Mouse (Mus musculus): ENCODE measurements around the gene Mov10. TPM values are rescaled to one million over a fixed set of nuclear protein-coding genes. Genes with fewer than 3 reads are reported as not detected.

Gene Mov10
- total and polyA plus RNA-seq, 2 experiments from 2014 or later = 7.7 to 18.2 TPM

- H3K4me2 ChIP-seq (ENCODE audit: low read depth, low read length, poor library complexity, severe bottlenecking) = peak overlapping the region; percentile 88
These were observed 36.2 kb downstream of the Mov10 start for GRCm38 (mm10) chr3:104782061-104782681.

GRCm38 (mm10) chr3:104781471-104781903 lies 36.9 kb downstream of the Mov10 start, which contains the start of gene Fam19a3:
Fam19a3 (minus strand) TSS chr3:104781840.
- WGBS = 0% methylated on average over 24 of the region's 26 CpGs
- no peak; the same call in 1 of the 2 replicates for TF ChIP-seq CTCF (IDR thresholded peaks at IDR 0.05)
- Histone ChIP-seq H3K27me3 (ENCODE audit: insufficient read depth, low read length) (peaks cover 71% of the 10 kb centered on the region), H3K4me1 (ENCODE audit: insufficient read depth, low read length) (peaks cover 8% of the 10 kb centered on the region; the same call in 1 of the 2 replicates), H3K4me3 (ENCODE audit: low read depth, low read length) (peak within 1 kb of the TSS; percentile 43), H3K36me3 (ENCODE audit: insufficient read depth, low read length) (no peaks in the 10 kb centered on the region), H3K9me3 (ENCODE audit: low read length) (no peaks in the 10 kb centered on the region), H3K4me2 (ENCODE audit: low read depth, low read length, poor library complexity, severe bottlenecking) (peak within 1 kb of the TSS; percentile 88), H3K27ac (ENCODE audit: low read depth, low read length) (no peak within 1 kb of the TSS), H3K9ac (replicated peaks; ENCODE audit: low read length, poor library complexity, severe bottlenecking) (peak within 1 kb of the TSS; percentile 40; the same call in 1 of the 2 replicates)
- DNase-seq (ENCODE audit: low spot score) (no peak), ATAC-seq (ENCODE audit: low FRiP score) (no peak)

More at GRCm38 (mm10) chr3:104782061-104782681, 36.2 kb downstream of the Mov10 start:
- Histone ChIP-seq H3K27ac (ENCODE audit: low read depth, low read length) (no peak overlapping the region), H3K9me3 (ENCODE audit: low read length) (no peaks in the 10 kb centered on the region), H3K9ac (replicated peaks; ENCODE audit: low read length, poor library complexity, severe bottlenecking) (no peak overlapping the region), H3K4me1 (ENCODE audit: insufficient read depth, low read length) (peaks cover 8% of the 10 kb centered on the region; the same call in 1 of the 2 replicates), H3K4me3 (ENCODE audit: low read depth, low read length) (peak overlapping the region; percentile 43; the same call in 1 of the 2 replicates), H3K27me3 (ENCODE audit: insufficient read depth, low read length) (peaks cover 64% of the 10 kb centered on the region), H3K36me3 (ENCODE audit: insufficient read depth, low read length) (no peaks in the 10 kb centered on the region)
- ATAC-seq (ENCODE audit: low FRiP score) (no peak), DNase-seq (ENCODE audit: low spot score) (peak; percentile 23)
- WGBS = 25% methylated on average over 12 of the region's 12 CpGs
- TF ChIP-seq CTCF (IDR thresholded peaks at IDR 0.05) = no peak; the same call in 1 of the 2 replicates

DNA sequence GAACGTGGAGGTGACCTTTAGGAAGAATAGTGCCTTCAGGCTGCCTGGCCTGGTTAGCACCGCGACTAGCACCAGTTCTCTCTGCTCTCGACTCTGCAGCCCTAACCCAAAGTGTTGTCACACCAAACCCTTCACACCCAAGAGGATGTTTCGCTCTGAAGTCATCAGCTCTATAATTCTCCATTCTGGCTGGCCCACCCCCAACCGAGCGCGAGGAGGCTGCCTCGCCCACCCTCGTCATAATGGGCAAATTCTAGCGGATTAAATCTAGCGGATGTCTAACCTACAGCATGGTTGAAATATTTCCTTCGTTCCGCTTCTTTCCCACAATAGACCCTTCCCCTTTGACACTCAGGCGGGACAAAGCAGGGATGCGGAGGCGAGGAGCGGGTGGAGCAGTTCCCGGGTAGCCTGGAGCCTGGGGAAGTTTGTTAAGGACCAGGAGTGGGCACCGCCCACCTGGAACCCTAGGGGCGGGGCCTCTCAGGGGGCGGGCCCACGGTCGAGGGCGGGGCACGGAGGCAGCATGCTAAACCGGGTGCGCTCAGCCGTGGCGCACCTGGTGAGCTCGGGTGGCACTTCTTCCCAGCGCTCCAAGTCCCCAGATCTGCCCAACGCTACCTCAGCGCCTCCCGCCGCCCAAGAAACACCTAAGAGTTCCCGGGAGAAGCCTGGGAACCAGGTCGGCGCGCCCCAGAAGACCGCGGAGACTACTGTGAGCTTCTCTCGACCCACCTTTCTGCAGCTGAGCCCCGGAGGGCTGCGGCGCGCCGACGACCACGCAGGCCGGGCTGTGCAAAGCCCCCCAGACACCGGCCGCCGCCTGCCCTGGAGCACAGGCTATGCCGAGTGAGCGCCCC lies 37.6 kb downstream of the Mov10 start, which contains the start of gene Ppm1j:
Gene Ppm1j, plus strand, starts transcription at position 496 of the 860 bp plus-strand sequence.
- peak within 1 kb of the TSS; percentile 88 for H3K4me2 ChIP-seq (ENCODE audit: low read depth, low read length, poor library complexity, severe bottlenecking)
- DNase-seq (ENCODE audit: low spot score) (no peak), ATAC-seq (ENCODE audit: low FRiP score) (no peak)
- H3K9me3 ChIP-seq (ENCODE audit: low read length) = no peaks in the 10 kb centered on the region
- peaks cover 8% of the 10 kb centered on the region; the same call in 1 of the 2 replicates for H3K4me1 ChIP-seq (ENCODE audit: insufficient read depth, low read length)
- H3K27me3 ChIP-seq (ENCODE audit: insufficient read depth, low read length) = peaks cover 74% of the 10 kb centered on the region
- no peak for TF ChIP-seq CTCF (IDR thresholded peaks at IDR 0.05)
- no peak within 1 kb of the TSS for H3K27ac ChIP-seq (ENCODE audit: low read depth, low read length)
- peak within 1 kb of the TSS; percentile 40; the same call in 1 of the 2 replicates for H3K9ac ChIP-seq (replicated peaks; ENCODE audit: low read length, poor library complexity, severe bottlenecking)
- 1% methylated on average over 55 of the region's 56 CpGs for WGBS
- H3K36me3 ChIP-seq (ENCODE audit: insufficient read depth, low read length) = no peaks in the 10 kb centered on the region
- peak within 1 kb of the TSS; percentile 43 for H3K4me3 ChIP-seq (ENCODE audit: low read depth, low read length)

DNA sequence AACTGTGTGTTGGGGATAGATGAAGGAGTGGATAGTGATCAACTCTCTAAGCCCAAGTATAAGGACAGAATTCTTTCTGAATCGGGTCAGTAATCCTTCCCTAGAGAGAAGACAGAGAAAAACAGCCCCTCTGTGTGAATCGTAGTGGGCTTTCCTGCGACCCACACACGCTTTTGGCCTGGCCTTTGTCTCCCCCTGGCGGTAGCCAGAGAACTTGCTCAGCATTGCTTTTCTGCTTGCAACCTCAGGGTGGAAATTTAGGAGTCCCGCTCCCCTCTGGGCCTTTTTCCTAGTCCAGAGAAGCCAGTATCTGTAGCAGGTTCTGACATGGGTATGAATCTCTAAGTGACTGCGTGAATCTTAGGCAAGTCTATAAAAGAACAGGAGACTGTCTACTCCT lies 38.4 kb downstream of the Mov10 start:
- Histone ChIP-seq H3K36me3 (ENCODE audit: insufficient read depth, low read length) (no peaks in the 10 kb centered on the region), H3K27me3 (ENCODE audit: insufficient read depth, low read length) (peaks cover 70% of the 10 kb centered on the region), H3K27ac (ENCODE audit: low read depth, low read length) (no peak overlapping the region), H3K4me1 (ENCODE audit: insufficient read depth, low read length) (peaks cover 8% of the 10 kb centered on the region; the same call in 1 of the 2 replicates), H3K4me3 (ENCODE audit: low read depth, low read length) (no peak overlapping the region), H3K4me2 (ENCODE audit: low read depth, low read length, poor library complexity, severe bottlenecking) (no peak overlapping the region), H3K9me3 (ENCODE audit: low read length) (no peaks in the 10 kb centered on the region), H3K9ac (replicated peaks; ENCODE audit: low read length, poor library complexity, severe bottlenecking) (no peak overlapping the region)
- DNase-seq (ENCODE audit: low spot score) (peak; percentile 85), ATAC-seq (ENCODE audit: low FRiP score) (no peak)
- under 1% methylated on average over 7 of the region's 7 CpGs for WGBS
- TF ChIP-seq CTCF (IDR thresholded peaks at IDR 0.05) = peak; percentile 95

- Histone ChIP-seq H3K4me1 (ENCODE audit: insufficient read depth, low read length) (peaks cover 8% of the 10 kb centered on the region; the same call in 1 of the 2 replicates), H3K36me3 (ENCODE audit: insufficient read depth, low read length) (no peaks in the 10 kb centered on the region), H3K4me3 (ENCODE audit: low read depth, low read length) (peak overlapping the region; percentile 35), H3K9me3 (ENCODE audit: low read length) (no peaks in the 10 kb centered on the region), H3K27me3 (ENCODE audit: insufficient read depth, low read length) (peaks cover 55% of the 10 kb centered on the region), H3K9ac (replicated peaks; ENCODE audit: low read length, poor library complexity, severe bottlenecking) (no peak overlapping the region), H3K4me2 (ENCODE audit: low read depth, low read length, poor library complexity, severe bottlenecking) (peak overlapping the region; percentile 69), H3K27ac (ENCODE audit: low read depth, low read length) (no peak overlapping the region)
- DNase-seq (ENCODE audit: low spot score) (peak; percentile 57), ATAC-seq (ENCODE audit: low FRiP score) (no peak)
- peak; percentile 81 for TF ChIP-seq CTCF (IDR thresholded peaks at IDR 0.05)
- WGBS = 2% methylated on average over 20 of the region's 20 CpGs
These were observed 41.0 kb downstream of the Mov10 start for GRCm38 (mm10) chr3:104777342-104777741.

All from midbrain, postnatal 0 days (tissue).